Mouse (Mus musculus): Measurements from ENCODE around the gene Eif4h. TPM values are rescaled to one million over a fixed set of nuclear protein-coding genes. Genes with fewer than 3 reads are reported as not detected.
"Not testable (repeated sequence)": the region's sequence is repeated elsewhere in the genome, so short reads cannot be mapped to it uniquely, and the experiment has no call there.

Eif4h gene
- polyA plus RNA-seq, 1 experiment from 2014 or later, result 502 TPM

GRCm38 (mm10) chr5:134656708-134657107 lies 17.4 kb upstream of the Eif4h start:
- H3K4me1 ChIP-seq (ENCODE audit: insufficient read depth, low read length), result no peaks in the 10 kb centered on the region
- H3K4me3 ChIP-seq (ENCODE audit: low read length), result no peak overlapping the region
- ATAC-seq (ENCODE audit: low FRiP score, low TSS enrichment), result no peak
- peaks cover 10% of the 10 kb centered on the region for H3K36me3 ChIP-seq (ENCODE audit: insufficient read depth, low read length)
- no peaks in the 10 kb centered on the region for H3K27me3 ChIP-seq (ENCODE audit: insufficient read depth, low read length)
- no peak overlapping the region for H3K27ac ChIP-seq (ENCODE audit: low read length)
- H3K4me2 ChIP-seq (replicated peaks; ENCODE audit: low read depth, low read length), result no peak overlapping the region
- no peak overlapping the region for H3K9ac ChIP-seq (replicated peaks; ENCODE audit: low read length)
- 63% methylated on average over 4 of the region's 4 CpGs for WGBS
- no peaks in the 10 kb centered on the region for H3K9me3 ChIP-seq (ENCODE audit: low read length)

GRCm38 (mm10) chr5:134652015-134652414 lies 12.7 kb upstream of the Eif4h start:
- Histone ChIP-seq H3K36me3 (ENCODE audit: insufficient read depth, low read length) (no peaks in the 10 kb centered on the region), H3K27ac (ENCODE audit: low read length) (peak overlapping the region; percentile 9; the same call in 1 of the 2 replicates), H3K9me3 (ENCODE audit: low read length) (no peaks in the 10 kb centered on the region), H3K4me3 (ENCODE audit: low read length) (no peak overlapping the region), H3K4me2 (replicated peaks; ENCODE audit: low read depth, low read length) (no peak overlapping the region), H3K4me1 (ENCODE audit: insufficient read depth, low read length) (no peaks in the 10 kb centered on the region), H3K9ac (replicated peaks; ENCODE audit: low read length) (no peak overlapping the region), H3K27me3 (ENCODE audit: insufficient read depth, low read length) (no peaks in the 10 kb centered on the region)
- ATAC-seq (ENCODE audit: low FRiP score, low TSS enrichment), result no peak
- 17% methylated on average over 7 of the region's 7 CpGs for WGBS

GRCm38 (mm10) chr5:134650926-134651325 lies 11.6 kb upstream of the Eif4h start:
- H3K36me3 ChIP-seq (ENCODE audit: insufficient read depth, low read length), result no peaks in the 10 kb centered on the region
- H3K27ac ChIP-seq (ENCODE audit: low read length), result no peak overlapping the region
- H3K4me1 ChIP-seq (ENCODE audit: insufficient read depth, low read length), result no peaks in the 10 kb centered on the region
- H3K9ac ChIP-seq (replicated peaks; ENCODE audit: low read length), result no peak overlapping the region
- no peak for ATAC-seq (ENCODE audit: low FRiP score, low TSS enrichment)
- WGBS, result 52% methylated on average over 4 of the region's 5 CpGs
- H3K27me3 ChIP-seq (ENCODE audit: insufficient read depth, low read length), result no peaks in the 10 kb centered on the region
- H3K9me3 ChIP-seq (ENCODE audit: low read length), result peaks cover 4% of the 10 kb centered on the region; the same call in 1 of the 2 replicates
- H3K4me2 ChIP-seq (replicated peaks; ENCODE audit: low read depth, low read length), result no peak overlapping the region
- no peak overlapping the region for H3K4me3 ChIP-seq (ENCODE audit: low read length)

GRCm38 (mm10) chr5:134648976-134649375 lies 9.7 kb upstream of the Eif4h start:
- H3K27ac ChIP-seq (ENCODE audit: low read length); H3K9ac ChIP-seq (replicated peaks; ENCODE audit: low read length); H3K4me3 ChIP-seq (ENCODE audit: low read length); H3K36me3 ChIP-seq (ENCODE audit: insufficient read depth, low read length); H3K9me3 ChIP-seq (ENCODE audit: low read length); ATAC-seq (ENCODE audit: low FRiP score, low TSS enrichment); H3K27me3 ChIP-seq (ENCODE audit: insufficient read depth, low read length); H3K4me2 ChIP-seq (replicated peaks; ENCODE audit: low read depth, low read length); H3K4me1 ChIP-seq (ENCODE audit: insufficient read depth, low read length): not testable (repeated sequence)
- whole genome bisulfite sequencing, result 87% methylated on average over 3 of the region's 4 CpGs

- 75% methylated on average over 2 of the region's 2 CpGs for WGBS
These were observed 8.1 kb upstream of the Eif4h start for GRCm38 (mm10) chr5:134647394-134647793.

GRCm38 (mm10) chr5:134646461-134646860 lies 7.2 kb upstream of the Eif4h start:
- H3K36me3 ChIP-seq (ENCODE audit: insufficient read depth, low read length), result no peaks in the 10 kb centered on the region
- H3K9ac ChIP-seq (replicated peaks; ENCODE audit: low read length), result no peak overlapping the region
- WGBS, result 70% methylated on average over 4 of the region's 4 CpGs
- no peak overlapping the region for H3K4me3 ChIP-seq (ENCODE audit: low read length)
- H3K27ac ChIP-seq (ENCODE audit: low read length), result no peak overlapping the region
- H3K4me1 ChIP-seq (ENCODE audit: insufficient read depth, low read length), result 0 out of 2 replicates have a peak, but pooled peaks cover 4% of the 10 kb centered on the region
- no peak for ATAC-seq (ENCODE audit: low FRiP score, low TSS enrichment)
- H3K4me2 ChIP-seq (replicated peaks; ENCODE audit: low read depth, low read length), result no peak overlapping the region
- H3K27me3 ChIP-seq (ENCODE audit: insufficient read depth, low read length), result no peaks in the 10 kb centered on the region
- H3K9me3 ChIP-seq (ENCODE audit: low read length), result peaks cover 4% of the 10 kb centered on the region; the same call in 1 of the 2 replicates

More at GRCm38 (mm10) chr5:134647394-134647793, 8.1 kb upstream of the Eif4h start:
- no peak overlapping the region for H3K27ac ChIP-seq (ENCODE audit: low read length)
- no peak overlapping the region for H3K4me3 ChIP-seq (ENCODE audit: low read length)
- 0 out of 2 replicates have a peak, but pooled peaks cover 4% of the 10 kb centered on the region for H3K4me1 ChIP-seq (ENCODE audit: insufficient read depth, low read length)
- no peak overlapping the region for H3K4me2 ChIP-seq (replicated peaks; ENCODE audit: low read depth, low read length)
- peaks cover 4% of the 10 kb centered on the region; the same call in 1 of the 2 replicates for H3K9me3 ChIP-seq (ENCODE audit: low read length)
- no peak for ATAC-seq (ENCODE audit: low FRiP score, low TSS enrichment)
- H3K27me3 ChIP-seq (ENCODE audit: insufficient read depth, low read length), result no peaks in the 10 kb centered on the region
- H3K9ac ChIP-seq (replicated peaks; ENCODE audit: low read length), result no peak overlapping the region
- H3K36me3 ChIP-seq (ENCODE audit: insufficient read depth, low read length), result no peaks in the 10 kb centered on the region

- no peaks in the 10 kb centered on the region for H3K27me3 ChIP-seq (ENCODE audit: insufficient read depth, low read length)
- 0 out of 2 replicates have a peak, but pooled peaks cover 6% of the 10 kb centered on the region for H3K4me1 ChIP-seq (ENCODE audit: insufficient read depth, low read length)
- no peak overlapping the region for H3K4me3 ChIP-seq (ENCODE audit: low read length)
- no peaks in the 10 kb centered on the region for H3K36me3 ChIP-seq (ENCODE audit: insufficient read depth, low read length)
- no peak for ATAC-seq (ENCODE audit: low FRiP score, low TSS enrichment)
- peaks cover 4% of the 10 kb centered on the region; the same call in 1 of the 2 replicates for H3K9me3 ChIP-seq (ENCODE audit: low read length)
- H3K27ac ChIP-seq (ENCODE audit: low read length), result peak overlapping the region; percentile 57
- 0 out of 2 replicates have a peak overlapping the region, but pooled peaks have one; percentile 9 for H3K9ac ChIP-seq (replicated peaks; ENCODE audit: low read length)
- no peak overlapping the region for H3K4me2 ChIP-seq (replicated peaks; ENCODE audit: low read depth, low read length)
- WGBS, result 53% methylated on average over 8 of the region's 8 CpGs
These were observed 5.4 kb upstream of the Eif4h start for GRCm38 (mm10) chr5:134644643-134645118.

- no peaks in the 10 kb centered on the region for H3K36me3 ChIP-seq (ENCODE audit: insufficient read depth, low read length)
- no peak overlapping the region for H3K4me3 ChIP-seq (ENCODE audit: low read length)
- no peak overlapping the region for H3K9ac ChIP-seq (replicated peaks; ENCODE audit: low read length)
- ATAC-seq (ENCODE audit: low FRiP score, low TSS enrichment), result no peak
- 0 out of 2 replicates have a peak, but pooled peaks cover 8% of the 10 kb centered on the region for H3K4me1 ChIP-seq (ENCODE audit: insufficient read depth, low read length)
- H3K27me3 ChIP-seq (ENCODE audit: insufficient read depth, low read length), result no peaks in the 10 kb centered on the region
- H3K4me2 ChIP-seq (replicated peaks; ENCODE audit: low read depth, low read length), result no peak overlapping the region
- WGBS, result 82% methylated on average over 1 of the region's 1 CpGs
- peaks cover 4% of the 10 kb centered on the region; the same call in 1 of the 2 replicates for H3K9me3 ChIP-seq (ENCODE audit: low read length)
- H3K27ac ChIP-seq (ENCODE audit: low read length), result peak overlapping the region; percentile 57
These were observed 4.8 kb upstream of the Eif4h start for GRCm38 (mm10) chr5:134644121-134644520.

- no peak for ATAC-seq (ENCODE audit: low FRiP score, low TSS enrichment)
- Histone ChIP-seq H3K27me3 (ENCODE audit: insufficient read depth, low read length) (no peaks in the 10 kb centered on the region), H3K9me3 (ENCODE audit: low read length) (no peaks in the 10 kb centered on the region), H3K27ac (ENCODE audit: low read length) (no peak overlapping the region), H3K9ac (replicated peaks; ENCODE audit: low read length) (no peak overlapping the region), H3K4me1 (ENCODE audit: insufficient read depth, low read length) (peaks cover 15% of the 10 kb centered on the region), H3K4me3 (ENCODE audit: low read length) (no peak overlapping the region), H3K4me2 (replicated peaks; ENCODE audit: low read depth, low read length) (no peak overlapping the region), H3K36me3 (ENCODE audit: insufficient read depth, low read length) (peaks cover 13% of the 10 kb centered on the region)
- 92% methylated on average over 3 of the region's 3 CpGs for WGBS
These were observed 1.1 kb upstream of the Eif4h start for GRCm38 (mm10) chr5:134640371-134640770.

- peak overlapping the region; percentile 59 for H3K4me2 ChIP-seq (replicated peaks; ENCODE audit: low read depth, low read length)
- H3K36me3 ChIP-seq (ENCODE audit: insufficient read depth, low read length), result peaks cover 16% of the 10 kb centered on the region
- H3K4me3 ChIP-seq (ENCODE audit: low read length), result peak overlapping the region; percentile 98
- peak overlapping the region; percentile 99 for H3K9ac ChIP-seq (replicated peaks; ENCODE audit: low read length)
- no peaks in the 10 kb centered on the region for H3K27me3 ChIP-seq (ENCODE audit: insufficient read depth, low read length)
- WGBS, result under 1% methylated on average over 54 of the region's 85 CpGs
- peaks cover 11% of the 10 kb centered on the region for H3K4me1 ChIP-seq (ENCODE audit: insufficient read depth, low read length)
- peak; percentile 37 for ATAC-seq (ENCODE audit: low FRiP score, low TSS enrichment)
- no peaks in the 10 kb centered on the region for H3K9me3 ChIP-seq (ENCODE audit: low read length)
- H3K27ac ChIP-seq (ENCODE audit: low read length), result peak overlapping the region; percentile 94
These were observed 625 bp downstream of the Eif4h start for GRCm38 (mm10) chr5:134638461-134639268.

All from kidney, embryonic 16.5 days (tissue).